Mouse (Mus musculus) embryonic fibroblast, embryonic 13.5 days (primary cell): ENCODE measurements around the gene Sptbn2.

Source experiments
- CTCF ChIP-seq: IDR thresholded peaks from 2 replicates; pipeline ENCODE4 v1.5.1; 2011; ENCODE audit warnings: mild to moderate bottlenecking, control low read depth, low read length, moderate library complexity, borderline replicate concordance; ENCODE audit not compliant: insufficient read depth
- POLR2A ChIP-seq: IDR thresholded peaks from 2 replicates; pipeline ENCODE4 v1.6.1; 2011; ENCODE audit warnings: low read depth, mild to moderate bottlenecking, control low read depth, low read length, moderate library complexity

GRCm38 (mm10) chr19:4785206-4785605 is 74.2 kb downstream of the Sptbn2 start:
- TF ChIP-seq POLR2A (no peak), CTCF (no peak)
